Mouse (Mus musculus) heart, adult 2 months (tissue): ENCODE measurements around the gene Klhl42. TPM values are rescaled to one million over a fixed set of nuclear protein-coding genes. Genes with fewer than 3 reads are reported as not detected.
A peak's percentile ranks its signal among the peaks of the same experiment; 100 is the strongest.

ENCODE experiments used
- DNase-seq, 2 experiments: peaks; one replicate each; pipeline ENCODE4 v3.0.0; 2021
- H3K27ac ChIP-seq: fragments of 200-600 bp; 2 replicates; pipeline ENCODE4 v1.8.1; 2022
- H3K27me3 ChIP-seq: fragments of 200-500 bp; 2 replicates; pipeline ENCODE4 v1.6.1; 2012; ENCODE audit warnings: mild to moderate bottlenecking, low read length, inconsistent platforms, mixed read lengths; ENCODE audit not compliant: control insufficient read depth, insufficient read depth
- H3K36me3 ChIP-seq: fragments of 200-500 bp; 2 replicates; pipeline ENCODE4 v1.6.1; 2012; ENCODE audit warnings: low read length, inconsistent platforms; ENCODE audit not compliant: control insufficient read depth, insufficient read depth
- H3K4me1 ChIP-seq: fragments of 200-500 bp; 2 replicates; pipeline ENCODE4 v1.6.1; 2011; ENCODE audit warnings: low read length; ENCODE audit not compliant: control insufficient read depth, insufficient read depth
- H3K4me3 ChIP-seq: fragments of 200-600 bp; 2 replicates; pipeline ENCODE4 v1.8.1; 2022
- H3K79me2 ChIP-seq: fragments of 200-500 bp; replicated peaks from 2 replicates; pipeline ENCODE4 v1.6.1; 2012; ENCODE audit warnings: mild to moderate bottlenecking, inconsistent platforms, low read length, moderate library complexity, mixed read lengths; ENCODE audit not compliant: control insufficient read depth, insufficient read depth
- H3K9ac ChIP-seq: fragments of 200-500 bp; 2 replicates; pipeline ENCODE4 v1.6.1; 2012; ENCODE audit warnings: low read depth, mild to moderate bottlenecking, control low read depth, inconsistent platforms, low read length, mixed read lengths
- CTCF ChIP-seq: fragments of 200-600 bp; IDR thresholded peaks from 2 replicates; pipeline ENCODE4 v1.8.1; 2022; ENCODE audit warnings: antibody characterized with exemption, mild to moderate bottlenecking, moderate library complexity
- EP300 ChIP-seq: fragments of 200-500 bp; IDR thresholded peaks from 2 replicates; pipeline ENCODE4 v1.6.1; 2011; ENCODE audit warnings: low read depth, low read length, control low read depth; ENCODE audit not compliant: insufficient read depth
- POLR2A ChIP-seq: fragments of 200-500 bp; IDR thresholded peaks from 2 replicates; pipeline ENCODE4 v1.6.1; 2011; ENCODE audit warnings: mild to moderate bottlenecking, low read depth, low read length, control low read depth; ENCODE audit not compliant: insufficient read depth
- WGBS: fragments of 180-500 bp; shearing (Covaris S2); methylation state at CpG from one replicate; pipeline ENCODE4 v1.1.7; 2018; 5-methylcytosine and 5-hydroxymethylcytosine counted together
- intact Hi-C: fragments of 180-260 bp; cut with DNase I; formaldehyde crosslinking; loops from one replicate; pipeline ENCODE4 v1.15.1; 2025
- polyA plus RNA-seq: library from polyadenylated mRNA; depleted of rRNA; stranded (reverse); fragments of >200 nt; gene quantifications from 2 replicates; pipeline ENCODE4 v1.2.3, GENCODE M21; 2012
- total RNA-seq, 2 experiments: library from RNA; stranded (reverse); gene quantifications; 2 replicates each; pipeline ENCODE4 v1.2.3; 2021

Klhl42 gene
- total and polyA plus RNA-seq, 3 experiments, result 4.0 to 5.8 (median 4.7) TPM

- DNase-seq, result no peak
- H3K79me2 ChIP-seq, result no peaks in the 10 kb centered on the region
- WGBS, result 10% methylated on average over 6 of the region's 6 CpGs
- no peak overlapping the region for H3K9ac ChIP-seq
- H3K27ac ChIP-seq, result no peak overlapping the region
- intact Hi-C loops, result no loop called here
- H3K4me3 ChIP-seq, result no peak overlapping the region
- H3K27me3 ChIP-seq, result no peaks in the 10 kb centered on the region
- H3K36me3 ChIP-seq, result no peaks in the 10 kb centered on the region
- no peaks in the 10 kb centered on the region for H3K4me1 ChIP-seq
- TF ChIP-seq CTCF, result no peak
- TF ChIP-seq EP300, result no peak
- no peak for TF ChIP-seq POLR2A
Observed at GRCm38 (mm10) chr6:147121320-147121719, 30.1 kb downstream of the Klhl42 start.

- TF ChIP-seq POLR2A (no peak), CTCF (no peak), EP300 (no peak)
- Histone ChIP-seq H3K9ac (no peak overlapping the region), H3K36me3 (no peaks in the 10 kb centered on the region), H3K4me1 (no peaks in the 10 kb centered on the region), H3K4me3 (no peak overlapping the region), H3K27ac (no peak overlapping the region), H3K27me3 (no peaks in the 10 kb centered on the region), H3K79me2 (no peaks in the 10 kb centered on the region)
- intact Hi-C loops, result no loop called here
- no peak for DNase-seq
- 90% methylated on average over 10 of the region's 10 CpGs for WGBS
Observed at GRCm38 (mm10) chr6:147127239-147127638, 36.1 kb downstream of the Klhl42 start.

- H3K27ac ChIP-seq, result no peak overlapping the region
- no peak overlapping the region for H3K4me3 ChIP-seq
- no peaks in the 10 kb centered on the region for H3K27me3 ChIP-seq
- H3K4me1 ChIP-seq, result no peaks in the 10 kb centered on the region; the same call in 1 of the 2 replicates
- no peak overlapping the region for H3K9ac ChIP-seq
- TF ChIP-seq CTCF (no peak), EP300 (no peak), POLR2A (no peak)
- H3K36me3 ChIP-seq, result no peaks in the 10 kb centered on the region
- H3K79me2 ChIP-seq, result no peaks in the 10 kb centered on the region
- WGBS, result 50% methylated on average over 3 of the region's 3 CpGs
- DNase-seq, result peak in 1 of 2 experiments; percentile 18
- intact Hi-C loops, result no loop called here
Observed at GRCm38 (mm10) chr6:147138260-147138659, 47.1 kb downstream of the Klhl42 start.

- WGBS, result 91% methylated on average over 7 of the region's 7 CpGs
- no peak for DNase-seq
- Histone ChIP-seq H3K9ac (no peak overlapping the region), H3K36me3 (no peaks in the 10 kb centered on the region), H3K27me3 (no peaks in the 10 kb centered on the region), H3K27ac (no peak overlapping the region), H3K79me2 (no peaks in the 10 kb centered on the region), H3K4me1 (no peaks in the 10 kb centered on the region; the same call in 1 of the 2 replicates), H3K4me3 (no peak overlapping the region)
- intact Hi-C loops, result no loop called here
- TF ChIP-seq EP300 (no peak), POLR2A (no peak), CTCF (no peak)
Observed at GRCm38 (mm10) chr6:147140600-147141154, 49.5 kb downstream of the Klhl42 start.

- Histone ChIP-seq H3K9ac (no peak overlapping the region), H3K27ac (no peak overlapping the region), H3K4me3 (no peak overlapping the region), H3K27me3 (no peaks in the 10 kb centered on the region), H3K36me3 (no peaks in the 10 kb centered on the region), H3K4me1 (no peaks in the 10 kb centered on the region), H3K79me2 (no peaks in the 10 kb centered on the region)
- no peak for DNase-seq
- TF ChIP-seq EP300, result no peak
- no peak for TF ChIP-seq CTCF
- TF ChIP-seq POLR2A, result no peak
- WGBS, result 69% methylated on average over 5 of the region's 5 CpGs
- intact Hi-C loops, result no loop called here
Observed at GRCm38 (mm10) chr6:147144664-147145063, 53.5 kb downstream of the Klhl42 start.

- no peaks in the 10 kb centered on the region for H3K79me2 ChIP-seq
- DNase-seq, result peak; percentile 66 to 78
- no peaks in the 10 kb centered on the region for H3K4me1 ChIP-seq
- no peaks in the 10 kb centered on the region for H3K27me3 ChIP-seq
- H3K9ac ChIP-seq, result no peak overlapping the region
- no peaks in the 10 kb centered on the region for H3K36me3 ChIP-seq
- intact Hi-C loops, result no loop called here
- WGBS, result 11% methylated on average over 2 of the region's 2 CpGs
- peak; percentile 28; the same call in 1 of the 2 replicates for TF ChIP-seq CTCF
- TF ChIP-seq POLR2A, result no peak
- 0 out of 2 replicates have a peak, but pooled peaks have one; percentile 8 for TF ChIP-seq EP300
- no peak overlapping the region for H3K27ac ChIP-seq
- H3K4me3 ChIP-seq, result no peak overlapping the region
Observed at GRCm38 (mm10) chr6:147145277-147145676, 54.1 kb downstream of the Klhl42 start.
